Mouse (Mus musculus): ENCODE measurements around the gene Ywhab. TPM values are rescaled to one million over a fixed set of nuclear protein-coding genes. Genes with fewer than 3 reads are reported as not detected.
A peak's percentile ranks its signal among the peaks of the same experiment; 100 is the strongest.

The Ywhab gene
- total RNA-seq, 2 experiments from 2014 or later = 445 to 487 TPM

DNA sequence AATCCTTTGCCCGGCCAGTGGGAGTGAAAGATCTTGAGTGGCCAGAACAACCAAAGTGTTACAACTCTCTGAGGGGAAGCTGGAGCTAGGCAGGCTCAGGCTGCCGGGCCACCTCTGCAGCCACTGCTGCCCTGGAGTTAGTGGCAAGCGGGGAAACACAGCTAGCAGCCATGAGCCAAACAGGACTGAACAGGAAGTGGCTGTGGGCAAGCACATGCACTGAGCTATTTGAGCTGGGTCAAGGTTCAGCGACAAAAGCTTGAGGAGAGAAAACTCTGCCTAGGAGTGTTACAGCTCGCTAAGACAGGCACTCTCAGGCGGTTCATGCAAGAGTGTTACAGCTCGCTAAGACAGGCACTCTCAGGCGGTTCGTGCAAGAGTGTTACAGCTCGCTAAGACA lies 12.2 kb downstream of the Ywhab start:
- no peak for DNase-seq (ENCODE audit: low spot score in 2 of 2)
- intact Hi-C loops (cut with DNase I) = no loop called here

GRCm38 (mm10) chr2:164007547-164007946 lies 12.8 kb downstream of the Ywhab start:
- DNase-seq (ENCODE audit: low spot score in 2 of 2) = no peak
- intact Hi-C loops (cut with DNase I) = no loop called here

GRCm38 (mm10) chr2:164007987-164008545 lies 13.3 kb downstream of the Ywhab start:
- intact Hi-C loops (cut with DNase I) = no loop called here
- peak in 1 of 2 experiments; percentile 45 for DNase-seq (ENCODE audit: low spot score in 2 of 2)

GRCm38 (mm10) chr2:164009227-164009626 lies 14.5 kb downstream of the Ywhab start:
- peak in 1 of 2 experiments; percentile 44 for DNase-seq (ENCODE audit: low spot score in 2 of 2)

GRCm38 (mm10) chr2:164010496-164010895 lies 15.7 kb downstream of the Ywhab start:
- DNase-seq (ENCODE audit: low spot score in 2 of 2) = no peak
- intact Hi-C loops (cut with DNase I) = no loop called here

More at GRCm38 (mm10) chr2:164009227-164009626, 14.5 kb downstream of the Ywhab start:
- intact Hi-C loops (cut with DNase I) = no loop called here

GRCm38 (mm10) chr2:164010944-164011343 lies 16.2 kb downstream of the Ywhab start:
- DNase-seq (ENCODE audit: low spot score in 2 of 2) = no peak
- intact Hi-C loops (cut with DNase I) = no loop called here

GRCm38 (mm10) chr2:164015304-164015703 lies 20.5 kb downstream of the Ywhab start:
- intact Hi-C loops (cut with DNase I) = no loop called here

DNA sequence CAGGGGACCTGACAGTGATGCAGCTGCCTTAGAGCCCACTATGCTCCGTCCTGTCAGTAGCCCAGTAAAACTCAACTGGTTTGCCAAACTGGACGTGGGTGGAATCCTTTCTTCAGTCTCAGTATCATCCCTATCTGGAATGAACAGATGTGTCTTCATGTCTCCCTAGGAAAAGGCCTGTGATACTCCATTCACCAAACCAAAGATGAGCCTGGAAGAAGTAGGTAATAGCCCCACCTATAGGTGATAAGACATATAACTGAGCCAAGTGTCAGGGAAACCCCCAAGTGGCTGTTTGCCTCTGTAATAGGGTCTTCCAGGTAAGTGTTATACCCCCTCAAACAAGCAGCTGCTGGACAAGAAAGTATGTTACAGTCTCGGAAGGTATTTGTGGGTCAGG lies 24.1 kb downstream of the Ywhab start:
- DNase-seq (ENCODE audit: low spot score in 2 of 2) = peak in 1 of 2 experiments; percentile 29
- intact Hi-C loops (cut with DNase I) = no loop called here

More at GRCm38 (mm10) chr2:164015304-164015703, 20.5 kb downstream of the Ywhab start:
- DNase-seq (ENCODE audit: low spot score in 2 of 2) = no peak

- DNase-seq (ENCODE audit: low spot score in 2 of 2) = no peak
- intact Hi-C loops (cut with DNase I) = no loop called here
These were observed 25.2 kb downstream of the Ywhab start for GRCm38 (mm10) chr2:164019943-164020342.

DNA sequence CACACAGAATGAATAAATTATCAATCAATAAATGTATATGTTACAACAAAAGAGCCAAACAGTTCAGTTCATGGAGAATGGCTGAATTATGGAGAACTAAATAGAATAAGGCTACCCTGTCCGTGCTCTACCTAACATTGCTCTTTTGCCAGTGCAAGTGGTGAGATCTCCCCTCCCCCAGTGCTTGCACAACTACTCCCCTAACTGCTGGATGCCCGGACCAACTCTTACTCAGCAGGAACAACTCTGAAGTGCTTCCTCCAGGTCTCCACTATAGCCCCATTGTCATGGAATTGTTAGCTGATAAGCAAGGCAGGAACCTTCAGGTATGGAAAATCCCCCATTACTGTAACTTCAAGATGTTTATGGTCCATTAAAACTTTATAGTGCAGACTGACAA lies 27.3 kb downstream of the Ywhab start:
- intact Hi-C loops (cut with DNase I) = no loop called here
- no peak for DNase-seq (ENCODE audit: low spot score in 2 of 2)

DNA sequence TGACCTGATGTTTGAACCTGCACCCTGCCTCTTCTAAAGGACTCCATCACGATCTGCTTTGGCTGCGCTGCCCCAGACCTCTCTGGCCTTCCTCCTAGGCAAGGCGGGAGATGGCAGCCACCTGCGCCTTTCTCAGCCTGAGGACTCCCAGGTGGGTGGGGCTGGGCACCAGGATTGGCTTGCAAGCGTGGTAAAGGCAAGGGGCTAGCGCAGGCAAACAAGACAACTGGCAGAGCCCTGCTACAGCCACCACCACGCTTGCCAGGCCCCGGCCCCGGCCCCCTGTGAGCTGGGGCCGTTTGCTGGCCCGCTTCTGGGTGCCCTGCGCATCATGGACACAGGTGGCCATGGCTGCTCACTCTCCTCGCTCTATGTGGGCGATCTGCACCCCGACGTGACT lies 30.4 kb downstream of the Ywhab start, which contains the start of gene Pabpc1l:
Gene Pabpc1l, plus strand, starts transcription at position 301 of the 400 bp plus-strand sequence.
- DNase-seq (ENCODE audit: low spot score in 2 of 2) = no peak
- intact Hi-C loops (cut with DNase I) = no loop called here

GRCm38 (mm10) chr2:164031147-164031546 lies 36.4 kb downstream of the Ywhab start:
- no peak for DNase-seq (ENCODE audit: low spot score in 2 of 2)
- intact Hi-C loops (cut with DNase I) = no loop called here

GRCm38 (mm10) chr2:164032973-164033372 lies 38.2 kb downstream of the Ywhab start:
- intact Hi-C loops (cut with DNase I) = no loop called here
- DNase-seq (ENCODE audit: low spot score in 2 of 2) = no peak

GRCm38 (mm10) chr2:164036520-164037019 lies 41.8 kb downstream of the Ywhab start:
- DNase-seq (ENCODE audit: low spot score in 2 of 2) = no peak
- intact Hi-C loops (cut with DNase I) = no loop called here

GRCm38 (mm10) chr2:164038407-164039028 lies 43.8 kb downstream of the Ywhab start:
- no peak for DNase-seq (ENCODE audit: low spot score in 2 of 2)
- intact Hi-C loops (cut with DNase I) = no loop called here

DNA sequence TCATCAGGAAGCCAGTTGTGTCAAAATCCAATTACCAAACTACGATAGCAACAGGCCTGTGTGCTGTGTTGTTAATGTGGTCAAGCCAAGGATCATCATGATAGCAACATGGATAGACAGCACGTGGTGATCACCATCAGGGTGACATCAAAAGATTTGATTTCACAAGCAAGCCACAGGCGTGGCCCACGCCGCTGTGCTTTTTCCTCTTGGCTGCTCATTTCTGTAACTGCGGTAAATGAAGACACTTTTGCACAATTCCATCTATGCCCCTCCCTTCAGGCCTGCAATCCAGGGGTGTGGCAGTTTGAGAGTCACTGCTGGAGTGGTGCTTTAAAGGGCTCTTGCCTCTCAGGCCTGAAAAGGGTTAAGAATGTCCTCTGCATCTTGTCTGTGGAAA lies 46.2 kb downstream of the Ywhab start:
- intact Hi-C loops (cut with DNase I) = no loop called here

DNA sequence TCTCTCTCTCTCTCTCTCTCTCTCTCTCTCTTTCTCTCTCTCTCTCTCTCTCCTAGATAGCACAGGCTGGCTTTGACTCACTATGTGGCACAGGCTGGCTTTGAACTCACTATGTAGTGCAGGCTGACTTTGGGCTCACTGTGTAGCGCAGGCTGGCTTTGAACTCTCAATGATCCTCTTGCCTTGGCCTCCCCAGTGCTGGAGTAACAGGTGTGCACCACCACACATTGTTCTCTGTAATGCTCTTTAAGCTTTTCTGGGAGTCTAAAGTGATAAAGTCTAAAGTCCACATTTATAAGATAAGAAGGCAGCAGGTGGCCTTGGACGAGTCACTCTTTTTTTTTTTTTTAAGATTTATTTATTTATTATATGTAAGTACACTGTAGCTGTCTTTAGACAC lies 46.8 kb downstream of the Ywhab start:
- DNase-seq (ENCODE audit: low spot score in 2 of 2) = no peak
- intact Hi-C loops (cut with DNase I) = no loop called here

More for the DNA sequence above, 46.2 kb downstream of the Ywhab start:
- no peak for DNase-seq (ENCODE audit: low spot score in 2 of 2)

DNA sequence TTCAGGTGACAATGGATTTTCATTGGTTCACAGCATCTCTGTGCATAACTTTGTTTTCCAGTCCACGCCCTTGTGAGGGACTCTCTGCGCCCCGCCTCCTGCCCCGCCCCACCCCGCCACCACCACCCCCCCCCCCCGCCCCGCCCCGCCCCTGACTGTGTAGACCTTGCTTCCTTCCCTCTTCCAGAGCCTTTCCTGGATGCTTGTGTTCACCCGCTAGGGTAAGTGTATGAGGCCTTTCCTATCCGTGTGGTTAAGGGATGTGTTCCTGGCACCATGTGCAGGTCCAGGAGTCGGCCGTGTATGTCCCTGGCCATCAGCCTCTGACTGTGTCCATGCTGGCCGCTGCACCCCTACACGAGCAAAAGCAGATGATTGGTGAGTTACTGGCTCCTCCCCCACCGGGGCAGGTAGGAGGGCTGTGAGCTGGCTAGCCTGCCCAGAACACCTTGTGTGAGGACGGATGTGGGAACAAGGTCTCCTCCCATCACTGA lies 52.5 kb downstream of the Ywhab start:
- no peak for DNase-seq (ENCODE audit: low spot score in 2 of 2)
- intact Hi-C loops (cut with DNase I) = no loop called here

- peak in 1 of 2 experiments; percentile 43 for DNase-seq (ENCODE audit: low spot score in 2 of 2)
- intact Hi-C loops (cut with DNase I) = no loop called here
These were observed 59.0 kb downstream of the Ywhab start for GRCm38 (mm10) chr2:164053767-164054166.

- intact Hi-C loops (cut with DNase I) = no loop called here
- DNase-seq (ENCODE audit: low spot score in 2 of 2) = no peak
These were observed 59.9 kb downstream of the Ywhab start for GRCm38 (mm10) chr2:164054671-164055070.

GRCm38 (mm10) chr2:164059634-164060235 lies 65.0 kb downstream of the Ywhab start:
- intact Hi-C loops (cut with DNase I) = no loop called here
- no peak for DNase-seq (ENCODE audit: low spot score in 2 of 2)

Data from left cerebral cortex, postnatal 25 days (tissue).